In the genomic region with DNA sequence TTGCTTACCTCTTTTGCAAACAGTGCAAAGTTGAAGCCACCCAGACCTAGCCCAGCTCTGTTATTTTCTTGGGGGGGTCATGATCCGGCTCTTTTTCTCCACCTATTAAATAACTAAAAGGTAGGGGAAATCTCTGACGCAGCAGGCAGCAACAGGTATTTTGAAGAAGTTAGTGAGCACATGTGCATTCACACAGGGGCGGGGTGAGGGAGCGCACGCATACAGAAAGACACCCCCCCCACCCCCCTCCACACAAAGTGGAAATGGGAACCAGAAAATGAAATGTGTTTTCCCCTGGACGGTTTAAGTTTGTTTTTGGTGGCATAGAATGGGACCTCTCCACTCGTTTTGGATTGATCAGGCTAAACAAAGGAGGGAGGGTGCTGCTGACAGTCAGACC, we compare ENCODE assay signal across 8 mouse cellular contexts. TPM values are rescaled to one million over a fixed set of nuclear protein-coding genes. Genes with fewer than 3 reads are reported as not detected.
DNase-seq lines count a peak whose midpoint lies in the region; ATAC-seq and TF ChIP-seq lines count a peak whose summit lies in the region.

No protein-coding gene starts in this region.

- no peaks in the 10 kb centered on the region for H3K4me1 ChIP-seq in forebrain, postnatal 0 days (ENCODE audit: insufficient read depth)

- H3K36me3 ChIP-seq in C2C12 (ENCODE audit: control insufficient read depth, insufficient read depth) = no peaks in the 10 kb centered on the region
- H3K36me3 ChIP-seq in forebrain, postnatal 0 days (ENCODE audit: insufficient read depth) = no peaks in the 10 kb centered on the region
- no peaks in the 10 kb centered on the region for H3K36me3 ChIP-seq in macrophage (ENCODE audit: inconsistent target)

- ATAC-seq in forebrain, postnatal 0 days = no peak

- H3K4me3 ChIP-seq in C2C12 (ENCODE audit: insufficient read depth, poor library complexity, severe bottlenecking) (peak overlapping the region; percentile 34), macrophage (ENCODE audit: inconsistent target) (peak overlapping the region; percentile 67)
- H3K4me3 ChIP-seq in forebrain, postnatal 0 days (ENCODE audit: low read depth, low read length) = peak overlapping the region; percentile 50

- no peak overlapping the region for H3K27ac ChIP-seq in forebrain, postnatal 0 days (ENCODE audit: low read depth, low read length)
- 0 out of 2 replicates have a peak overlapping the region, but pooled peaks have one; percentile 10 for H3K27ac ChIP-seq in macrophage

- no peak for TF ChIP-seq CTCF in C2C12 (IDR thresholded peaks at IDR 0.05; ENCODE audit: control insufficient read depth, insufficient read depth, insufficient read length)
- no peak for TF ChIP-seq CTCF in forebrain, postnatal 0 days (IDR thresholded peaks at IDR 0.05; ENCODE audit: low read depth)

- no peaks in the 10 kb centered on the region for H3K79me3 ChIP-seq in C2C12 (ENCODE audit: low read depth)

- H3K79me2 ChIP-seq in C2C12 (ENCODE audit: control insufficient read depth, insufficient read depth) = no peaks in the 10 kb centered on the region
- H3K79me2 ChIP-seq in macrophage (ENCODE audit: inconsistent target) = no peaks in the 10 kb centered on the region

- H3K4me2 ChIP-seq in forebrain, postnatal 0 days (ENCODE audit: low read depth) = peak overlapping the region; percentile 82

- H3K27me3 ChIP-seq in C2C12 (ENCODE audit: control insufficient read depth, insufficient read depth, insufficient read length) = peaks cover 3% of the 10 kb centered on the region
- no peaks in the 10 kb centered on the region; the same call in 1 of the 2 replicates for H3K27me3 ChIP-seq in forebrain, postnatal 0 days (ENCODE audit: insufficient read depth, low read length)

- peak; percentile 20 for DNase-seq in embryo, embryonic 10.5 days (ENCODE audit: low spot score)
- DNase-seq in embryo, embryonic 11 days = no peak
- no peak for DNase-seq in forebrain, postnatal 0 days
- DNase-seq in cerebellum, postnatal 36 days = no peak
- DNase-seq in layer of hippocampus, postnatal 36 days = no peak
- DNase-seq in frontal cortex, postnatal 25 days (ENCODE audit: low spot score in 2 of 2) = no peak

- WGBS in forebrain, postnatal 0 days = 7% methylated on average over 7 of the region's 7 CpGs
- 2% methylated on average over 7 of the region's 7 CpGs for WGBS in macrophage (ENCODE audit: missing documents)

- H3ac ChIP-seq in C2C12 (ENCODE audit: control insufficient read depth, insufficient read length, low read depth) = no peak overlapping the region

- no peaks in the 10 kb centered on the region for H3K9me3 ChIP-seq in forebrain, postnatal 0 days (ENCODE audit: low read length)

- H3K9ac ChIP-seq in forebrain, postnatal 0 days = no peak overlapping the region

TF ChIP-seq in C2C12, 6 proteins besides CTCF, POLR2A, EP300 and RAD21:
- TF ChIP-seq MYOD1 (IDR thresholded peaks at IDR 0.05; ENCODE audit: control insufficient read depth, insufficient read length, low read depth) (no peak), MYOG (IDR thresholded peaks at IDR 0.05; ENCODE audit: control insufficient read depth, extremely low read depth, insufficient read length) (no peak), MAX (IDR thresholded peaks at IDR 0.05) (no peak), CEBPB (IDR thresholded peaks at IDR 0.05; ENCODE audit: low read depth) (no peak), FOSL1 (IDR thresholded peaks at IDR 0.05; ENCODE audit: insufficient read depth, low read length, poor library complexity, severe bottlenecking) (no peak), USF1 (IDR thresholded peaks at IDR 0.05; ENCODE audit: low read depth) (no peak)
TF ChIP-seq in C2C12: peak in this region for 0.

RNA-seq across cellular contexts. Expression of gene Rnase4, which starts 7.1 kb away (rescaled TPM):
- 14.5 TPM for polyA plus RNA-seq in C2C12 (2012; fragmentation: generic; extraction: Trizol)
- total RNA-seq in forebrain, postnatal 0 days (2014; rRNA removed) = 23.2 and 27.7 TPM in 2 replicates
- 15.8 and 16.3 TPM in 2 replicates for polyA plus RNA-seq in forebrain, postnatal 0 days (2015; fragmentation: Nextera tagmentation; extraction: Ambion mirVana)
- total RNA-seq in macrophage (2018; cell fraction: chromatin; rRNA removed) = 10 to 100 TPM in 5 of 26 experiments, 1 to 10 TPM in 18, under 1 TPM in 3; 0.58 to 32.5 (median 4.5) TPM
- total RNA-seq in macrophage (2018; cell fraction: cytosol; rRNA removed) = 100 to 1,000 TPM in 11 of 26 experiments, 10 to 100 TPM in 15; 48.9 to 175 (median 76.0) TPM
- total RNA-seq in macrophage (2018; cell fraction: nucleus; rRNA removed) = 10 to 100 TPM; 11.5 to 94.0 (median 37.5) TPM
- polyA plus RNA-seq in macrophage (2018) = 71.8 to 173 TPM (median 117 TPM) in 3 replicates
- 10 to 100 TPM; 15.8 to 18.7 TPM for total RNA-seq in layer of hippocampus, postnatal 36 days (2021)

RNA-seq across cellular contexts. Expression of gene Ang, which starts 7.1 kb away (rescaled TPM):
- 0.92 TPM for polyA plus RNA-seq in C2C12 (2012; fragmentation: generic; extraction: Trizol)
- 0.62 and 4.9 TPM in 2 replicates for total RNA-seq in forebrain, postnatal 0 days (2014; rRNA removed)
- 2.8 and 4.0 TPM in 2 replicates for polyA plus RNA-seq in forebrain, postnatal 0 days (2015; fragmentation: Nextera tagmentation; extraction: Ambion mirVana)
- total RNA-seq in macrophage (2018; cell fraction: chromatin; rRNA removed) = 10 to 100 TPM in 4 of 26 experiments, 1 to 10 TPM in 21, not detected in 1; 1.2 to 19.8 (median 5.1) TPM
- 10 to 100 TPM; 11.7 to 37.1 (median 18.0) TPM for total RNA-seq in macrophage (2018; cell fraction: cytosol; rRNA removed)
- 10 to 100 TPM in 18 of 26 experiments, 1 to 10 TPM in 8; 4.6 to 33.5 (median 11.8) TPM for total RNA-seq in macrophage (2018; cell fraction: nucleus; rRNA removed)
- polyA plus RNA-seq in macrophage (2018) = 15.6 to 41.8 TPM (median 23.3 TPM) in 3 replicates
- total RNA-seq in layer of hippocampus, postnatal 36 days (2021) = 1 to 10 TPM; 3.4 to 5.6 TPM

RNA-seq across cellular contexts. Expression of gene Olfr750, which starts 9.6 kb away (rescaled TPM):
- polyA plus RNA-seq in C2C12 (2012; fragmentation: generic; extraction: Trizol) (not detected), macrophage (2018) (not detected in 3 replicates)
- not detected in 2 replicates for total RNA-seq in forebrain, postnatal 0 days (2014; rRNA removed)
- polyA plus RNA-seq in forebrain, postnatal 0 days (2015; fragmentation: Nextera tagmentation; extraction: Ambion mirVana) = 0.08 TPM in 1 of 2 replicates, not detected in the other
- total RNA-seq in macrophage (2018; cell fraction: chromatin; rRNA removed) = not detected
- not detected for total RNA-seq in macrophage (2018; cell fraction: cytosol; rRNA removed)
- not detected for total RNA-seq in macrophage (2018; cell fraction: nucleus; rRNA removed)
- not detected for total RNA-seq in layer of hippocampus, postnatal 36 days (2021)

RNA-seq across cellular contexts. Expression of gene Rnase12, which starts 26.3 kb away (rescaled TPM):
- polyA plus RNA-seq in C2C12 (2012; fragmentation: generic; extraction: Trizol) (not detected), macrophage (2018) (not detected in 3 replicates)
- not detected in 2 replicates for total RNA-seq in forebrain, postnatal 0 days (2014; rRNA removed)
- 0.38 TPM in 1 of 2 replicates, not detected in the other for polyA plus RNA-seq in forebrain, postnatal 0 days (2015; fragmentation: Nextera tagmentation; extraction: Ambion mirVana)
- total RNA-seq in macrophage (2018; cell fraction: chromatin; rRNA removed) = not detected
- total RNA-seq in macrophage (2018; cell fraction: cytosol; rRNA removed) = under 1 TPM in 2 of 26 experiments, not detected in 24; 0.27 to 0.41 TPM
- total RNA-seq in macrophage (2018; cell fraction: nucleus; rRNA removed) = not detected
- not detected for total RNA-seq in layer of hippocampus, postnatal 36 days (2021)

RNA-seq across cellular contexts. Expression of gene Eddm3b, which starts 30.4 kb away (rescaled TPM):
- polyA plus RNA-seq in C2C12 (2012; fragmentation: generic; extraction: Trizol) (not detected), macrophage (2018) (not detected in 3 replicates)
- 0.15 TPM in 1 of 2 replicates, not detected in the other for total RNA-seq in forebrain, postnatal 0 days (2014; rRNA removed)
- polyA plus RNA-seq in forebrain, postnatal 0 days (2015; fragmentation: Nextera tagmentation; extraction: Ambion mirVana) = 0.22 TPM in 1 of 2 replicates, not detected in the other
- not detected for total RNA-seq in macrophage (2018; cell fraction: chromatin; rRNA removed)
- under 1 TPM in 1 of 26 experiments, not detected in 25; 0.11 TPM for total RNA-seq in macrophage (2018; cell fraction: cytosol; rRNA removed)
- not detected for total RNA-seq in macrophage (2018; cell fraction: nucleus; rRNA removed)
- not detected for total RNA-seq in layer of hippocampus, postnatal 36 days (2021)
